Mouse (Mus musculus) E14TG2a.4 (cell line): ENCODE results near the gene Arih1.

ENCODE experiments used
- CTCF ChIP-seq: conservative IDR thresholded peaks from 2 replicates; pipeline ENCODE4 v1.5.1; 2014; ENCODE audit warnings: low read length
- NANOG ChIP-seq: IDR thresholded peaks from 2 replicates; pipeline ENCODE4 v1.6.1; 2014; ENCODE audit warnings: borderline replicate concordance, low read length, mixed read lengths
- POU5F1 ChIP-seq: IDR thresholded peaks from 2 replicates; pipeline ENCODE4 v1.6.1; 2014; ENCODE audit warnings: low read length, borderline replicate concordance

DNA sequence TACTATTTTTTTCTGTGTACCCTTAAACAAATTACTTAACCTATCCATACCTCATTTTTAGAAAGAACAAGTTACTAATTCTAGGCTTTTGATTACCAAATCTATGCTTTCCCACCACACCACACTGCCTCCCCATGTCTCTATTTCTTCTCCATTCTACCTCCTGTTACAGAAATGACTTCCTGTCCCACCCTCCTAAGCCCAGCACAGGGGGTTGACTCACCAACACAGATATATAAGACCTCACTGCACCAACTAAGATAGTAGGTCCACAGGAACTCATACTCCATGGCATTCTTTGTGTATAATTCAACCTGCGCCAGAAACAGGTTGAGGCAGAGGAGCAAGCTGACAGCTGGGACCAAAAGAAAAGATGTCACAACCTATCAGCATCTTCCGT is 33.0 kb upstream of the Arih1 start:
- no peak for TF ChIP-seq CTCF
- TF ChIP-seq POU5F1 = no peak
- TF ChIP-seq NANOG = no peak
